Mouse (Mus musculus): Measurements from ENCODE around the gene Tdg. TPM values are rescaled to one million over a fixed set of nuclear protein-coding genes. Genes with fewer than 3 reads are reported as not detected.

The Tdg gene
- polyA plus RNA-seq, 1 experiment, result 40.0 TPM

DNA sequence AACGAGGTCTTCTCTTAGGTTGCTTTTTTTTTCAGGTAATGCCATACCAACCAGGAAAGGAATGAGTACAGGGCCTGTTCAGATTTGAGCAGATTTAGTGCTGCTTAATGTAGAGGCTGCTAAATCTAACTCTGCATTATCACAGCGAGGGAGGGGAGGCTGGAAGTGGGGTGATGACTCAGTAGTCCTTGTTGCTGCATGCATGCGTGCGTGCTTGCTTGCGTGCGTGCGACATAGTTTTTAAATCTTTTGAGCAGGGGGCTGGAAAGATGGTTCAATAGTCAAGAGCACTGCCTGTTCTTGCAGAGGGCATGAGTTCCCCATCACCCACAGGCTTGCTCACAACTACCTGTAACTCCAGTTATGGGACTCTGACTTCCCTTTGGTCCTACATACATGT, 4.7 kb downstream of the Tdg start:
- H3K27ac ChIP-seq (ENCODE audit: insufficient read depth, low read length), result no peak overlapping the region
- TF ChIP-seq POLR2A (IDR thresholded peaks at IDR 0.05; ENCODE audit: low read depth, low read length) (no peak), CTCF (IDR thresholded peaks at IDR 0.05; ENCODE audit: borderline replicate concordance, insufficient read depth, low read length) (no peak)
- no peak overlapping the region for H3K4me3 ChIP-seq (ENCODE audit: insufficient read depth, low read length)
- H3K4me1 ChIP-seq (ENCODE audit: control insufficient read depth, insufficient read depth, low read length), result no peaks in the 10 kb centered on the region

GRCm38 (mm10) chr10:82636321-82636720, 6.7 kb downstream of the Tdg start:
- no peak overlapping the region for H3K27ac ChIP-seq (ENCODE audit: insufficient read depth, low read length)
- H3K4me3 ChIP-seq (ENCODE audit: insufficient read depth, low read length), result no peak overlapping the region
- TF ChIP-seq CTCF (IDR thresholded peaks at IDR 0.05; ENCODE audit: borderline replicate concordance, insufficient read depth, low read length) (no peak), POLR2A (IDR thresholded peaks at IDR 0.05; ENCODE audit: low read depth, low read length) (no peak)
- no peaks in the 10 kb centered on the region for H3K4me1 ChIP-seq (ENCODE audit: control insufficient read depth, insufficient read depth, low read length)

- Histone ChIP-seq H3K4me1 (ENCODE audit: control insufficient read depth, insufficient read depth, low read length) (no peaks in the 10 kb centered on the region), H3K4me3 (ENCODE audit: insufficient read depth, low read length) (no peak overlapping the region), H3K27ac (ENCODE audit: insufficient read depth, low read length) (no peak overlapping the region)
- TF ChIP-seq CTCF (IDR thresholded peaks at IDR 0.05; ENCODE audit: borderline replicate concordance, insufficient read depth, low read length) (no peak), POLR2A (IDR thresholded peaks at IDR 0.05; ENCODE audit: low read depth, low read length) (no peak)
These were observed 9.5 kb downstream of the Tdg start for GRCm38 (mm10) chr10:82639032-82639698.

GRCm38 (mm10) chr10:82641481-82641880, 11.9 kb downstream of the Tdg start:
- Histone ChIP-seq H3K4me3 (ENCODE audit: insufficient read depth, low read length) (no peak overlapping the region), H3K4me1 (ENCODE audit: control insufficient read depth, insufficient read depth, low read length) (no peaks in the 10 kb centered on the region), H3K27ac (ENCODE audit: insufficient read depth, low read length) (no peak overlapping the region)
- no peak for TF ChIP-seq POLR2A (IDR thresholded peaks at IDR 0.05; ENCODE audit: low read depth, low read length)

DNA sequence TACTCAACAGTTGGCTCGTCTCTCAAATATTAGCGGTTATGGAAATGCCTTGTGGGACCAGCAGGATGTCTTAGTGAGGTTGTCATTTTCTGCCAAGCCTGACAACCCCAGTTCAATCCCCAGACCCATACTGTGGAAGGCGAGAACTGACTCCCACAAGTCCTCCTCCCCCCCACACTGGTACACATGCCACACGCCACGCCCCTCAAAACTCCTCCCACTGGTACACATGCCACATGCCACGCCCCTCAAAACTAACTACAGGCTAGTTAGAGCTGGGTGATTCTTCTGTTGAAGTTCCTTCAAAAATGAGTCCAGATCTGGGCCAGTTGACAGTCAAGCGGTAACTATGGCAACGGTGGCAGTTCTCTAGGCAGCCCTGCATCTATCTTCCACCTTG, 16.5 kb downstream of the Tdg start:
- Histone ChIP-seq H3K4me1 (ENCODE audit: control insufficient read depth, insufficient read depth, low read length) (no peaks in the 10 kb centered on the region), H3K27ac (ENCODE audit: insufficient read depth, low read length) (no peak overlapping the region), H3K4me3 (ENCODE audit: insufficient read depth, low read length) (no peak overlapping the region)
- TF ChIP-seq CTCF (IDR thresholded peaks at IDR 0.05; ENCODE audit: borderline replicate concordance, insufficient read depth, low read length), result no peak
- TF ChIP-seq POLR2A (IDR thresholded peaks at IDR 0.05; ENCODE audit: low read depth, low read length), result no peak

DNA sequence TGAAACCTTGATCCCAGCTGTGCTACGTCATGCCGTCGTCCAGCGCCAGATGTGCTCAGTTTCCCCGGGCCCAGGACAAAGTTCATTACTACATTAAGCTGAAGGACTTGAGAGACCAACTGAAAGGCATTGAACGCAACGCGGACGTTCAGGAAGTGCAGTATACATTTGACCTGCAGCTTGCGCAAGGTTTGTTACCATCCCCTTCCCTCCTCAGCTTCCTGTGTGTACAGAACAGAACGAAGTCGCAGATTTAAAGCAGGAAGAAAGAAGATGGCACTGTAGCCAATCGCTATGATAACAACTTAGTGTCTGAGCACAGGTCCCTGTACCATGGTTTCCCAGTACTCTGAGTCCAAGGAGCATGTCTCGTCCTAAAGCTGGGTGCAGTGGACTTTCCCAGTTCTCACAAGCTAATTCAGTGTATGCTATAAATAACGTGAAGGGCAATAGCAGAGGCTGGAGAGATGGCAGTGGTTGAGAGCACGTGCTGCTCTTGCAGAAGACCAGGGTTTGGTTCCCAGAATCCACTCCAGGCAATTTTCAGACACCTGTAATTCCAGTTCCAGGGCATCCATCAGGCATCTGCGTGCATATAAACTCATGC, 17.7 kb downstream of the Tdg start:
- Histone ChIP-seq H3K4me1 (ENCODE audit: control insufficient read depth, insufficient read depth, low read length) (no peaks in the 10 kb centered on the region), H3K27ac (ENCODE audit: insufficient read depth, low read length) (no peak overlapping the region), H3K4me3 (ENCODE audit: insufficient read depth, low read length) (no peak overlapping the region)
- TF ChIP-seq POLR2A (IDR thresholded peaks at IDR 0.05; ENCODE audit: low read depth, low read length) (no peak), CTCF (IDR thresholded peaks at IDR 0.05; ENCODE audit: borderline replicate concordance, insufficient read depth, low read length) (no peak)

GRCm38 (mm10) chr10:82651221-82651620, 21.6 kb downstream of the Tdg start:
- TF ChIP-seq POLR2A (IDR thresholded peaks at IDR 0.05; ENCODE audit: low read depth, low read length), result no peak
- TF ChIP-seq CTCF (IDR thresholded peaks at IDR 0.05; ENCODE audit: borderline replicate concordance, insufficient read depth, low read length), result no peak
- H3K4me1 ChIP-seq (ENCODE audit: control insufficient read depth, insufficient read depth, low read length), result no peaks in the 10 kb centered on the region
- no peak overlapping the region for H3K4me3 ChIP-seq (ENCODE audit: insufficient read depth, low read length)
- no peak overlapping the region for H3K27ac ChIP-seq (ENCODE audit: insufficient read depth, low read length)

- Histone ChIP-seq H3K27ac (ENCODE audit: insufficient read depth, low read length) (no peak overlapping the region), H3K4me3 (ENCODE audit: insufficient read depth, low read length) (no peak overlapping the region)
- TF ChIP-seq POLR2A (IDR thresholded peaks at IDR 0.05; ENCODE audit: low read depth, low read length), result no peak
- TF ChIP-seq CTCF (IDR thresholded peaks at IDR 0.05; ENCODE audit: borderline replicate concordance, insufficient read depth, low read length), result no peak
These were observed 23.0 kb downstream of the Tdg start for GRCm38 (mm10) chr10:82652625-82653024.

DNA sequence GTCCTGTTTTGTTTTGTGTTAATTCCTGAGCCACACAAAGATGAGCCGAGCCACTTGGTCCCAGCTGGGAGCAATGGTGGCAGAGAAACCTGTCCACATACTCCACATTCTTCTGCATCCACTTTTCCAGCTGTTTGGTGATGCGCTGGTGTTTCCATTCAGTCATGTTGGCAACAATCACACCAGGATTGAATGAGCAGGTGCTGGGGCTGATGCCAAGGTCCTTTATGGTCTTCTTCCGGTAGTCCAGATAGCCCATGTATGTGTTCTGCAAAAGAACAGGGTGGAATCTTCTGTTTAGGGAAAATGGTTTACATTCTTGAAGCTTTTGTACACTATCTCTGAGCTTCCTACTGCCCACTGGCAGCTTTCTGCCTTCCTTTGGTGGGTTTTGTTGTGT, 25.0 kb downstream of the Tdg start:
- no peak overlapping the region for H3K4me3 ChIP-seq (ENCODE audit: insufficient read depth, low read length)
- TF ChIP-seq POLR2A (IDR thresholded peaks at IDR 0.05; ENCODE audit: low read depth, low read length) (no peak), CTCF (IDR thresholded peaks at IDR 0.05; ENCODE audit: borderline replicate concordance, insufficient read depth, low read length) (no peak)
- no peak overlapping the region for H3K27ac ChIP-seq (ENCODE audit: insufficient read depth, low read length)
- no peaks in the 10 kb centered on the region for H3K4me1 ChIP-seq (ENCODE audit: control insufficient read depth, insufficient read depth, low read length)

More at GRCm38 (mm10) chr10:82652625-82653024, 23.0 kb downstream of the Tdg start:
- no peaks in the 10 kb centered on the region for H3K4me1 ChIP-seq (ENCODE audit: control insufficient read depth, insufficient read depth, low read length)

- Histone ChIP-seq H3K4me3 (ENCODE audit: insufficient read depth, low read length) (no peak overlapping the region), H3K4me1 (ENCODE audit: control insufficient read depth, insufficient read depth, low read length) (no peaks in the 10 kb centered on the region; the same call in 1 of the 2 replicates), H3K27ac (ENCODE audit: insufficient read depth, low read length) (no peak overlapping the region)
- TF ChIP-seq CTCF (IDR thresholded peaks at IDR 0.05; ENCODE audit: borderline replicate concordance, insufficient read depth, low read length) (no peak), POLR2A (IDR thresholded peaks at IDR 0.05; ENCODE audit: low read depth, low read length) (no peak)
These were observed 32.2 kb downstream of the Tdg start for GRCm38 (mm10) chr10:82661820-82662219.
